Mouse (Mus musculus): ENCODE data around the gene Zfp710.

DNA sequence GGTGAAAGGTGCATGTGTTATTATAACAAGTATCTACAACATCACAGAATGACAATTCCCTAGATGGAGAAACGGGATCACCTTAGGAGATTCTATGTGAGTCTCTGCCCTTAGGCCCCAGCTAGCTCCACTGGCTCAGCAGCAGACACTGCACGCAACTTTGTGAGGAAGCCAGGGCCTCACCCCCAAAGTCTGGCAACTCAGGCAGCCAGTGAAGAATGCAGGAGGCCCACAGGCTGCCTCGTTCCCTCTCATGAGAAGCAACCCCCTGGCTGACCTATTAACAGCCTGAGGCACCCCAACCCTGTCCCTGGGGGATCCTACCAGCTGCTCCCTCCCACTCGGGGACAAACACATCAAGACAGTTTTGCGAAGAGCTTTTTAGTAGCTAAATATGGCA is 69.9 kb downstream of the Zfp710 start:
- TF ChIP-seq CTCF (IDR thresholded peaks at IDR 0.05; ENCODE audit: control insufficient read depth, insufficient read depth, insufficient read length), result no peak
- TF ChIP-seq MYOD1 (IDR thresholded peaks at IDR 0.05; ENCODE audit: control insufficient read depth, insufficient read length, low read depth), result no peak
- no peak for TF ChIP-seq USF1 (IDR thresholded peaks at IDR 0.05; ENCODE audit: low read depth)
- TF ChIP-seq MAX (IDR thresholded peaks at IDR 0.05), result no peak
- no peak for TF ChIP-seq MYOG (IDR thresholded peaks at IDR 0.05; ENCODE audit: control insufficient read depth, extremely low read depth, insufficient read length)
- TF ChIP-seq FOSL1 (IDR thresholded peaks at IDR 0.05; ENCODE audit: insufficient read depth, low read length, poor library complexity, severe bottlenecking), result no peak
